Mouse (Mus musculus): Measurements from ENCODE around the gene Zbtb20. TPM values are rescaled to one million over a fixed set of nuclear protein-coding genes. Genes with fewer than 3 reads are reported as not detected.

The Zbtb20 gene
- total and polyA plus RNA-seq, 3 experiments = 1.8 to 18.1 (median 6.6) TPM

DNA sequence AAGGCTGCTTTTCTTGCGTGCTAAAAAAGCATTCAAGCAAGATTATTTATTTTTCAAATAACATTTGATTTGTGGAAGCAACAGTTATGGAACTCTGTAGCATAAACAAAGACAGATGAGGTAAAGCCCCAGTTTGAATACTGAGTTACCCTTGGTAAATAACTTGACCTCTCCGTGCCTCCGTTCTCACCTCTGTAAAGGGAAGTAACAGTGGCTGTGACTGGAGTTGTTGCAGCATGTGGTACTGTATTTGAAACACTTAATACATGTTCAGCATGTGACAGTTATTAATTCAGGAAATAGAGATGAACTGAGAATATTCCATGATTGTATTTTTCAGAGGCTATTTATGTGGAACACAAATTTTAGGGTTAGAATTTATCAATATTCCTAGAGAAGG lies 529.4 kb downstream of the Zbtb20 start:
- DNase-seq (ENCODE audit: low spot score) = no peak
- Histone ChIP-seq H3K36me3 (replicated peaks) (no peaks in the 10 kb centered on the region), H3K4me1 (ENCODE audit: insufficient read depth, low read depth, low read length) (no peaks in the 10 kb centered on the region), H3K9me3 (replicated peaks) (no peaks in the 10 kb centered on the region), H3K4me3 (ENCODE audit: low read depth, low read length) (no peak overlapping the region), H3K27me3 (ENCODE audit: insufficient read depth, low read length) (peaks cover 4% of the 10 kb centered on the region; the same call in 1 of the 2 replicates)
- TF ChIP-seq GATA1 (IDR thresholded peaks at IDR 0.05; ENCODE audit: borderline replicate concordance, low read length) (no peak), TAL1 (conservative IDR thresholded peaks at IDR 0.05; ENCODE audit: low read depth, low read length) (no peak), POLR2AphosphoS5 (IDR thresholded peaks at IDR 0.05; ENCODE audit: insufficient replicate concordance, low read depth, low read length) (no peak), GATA2 (IDR thresholded peaks at IDR 0.05; ENCODE audit: borderline replicate concordance, low read depth, low read length) (no peak), CTCF (IDR thresholded peaks at IDR 0.05; ENCODE audit: low read depth, low read length) (no peak)
- no peak for ATAC-seq (ENCODE audit: extremely low read depth, insufficient number of reproducible peaks, low FRiP score, poor library complexity, severe bottlenecking)

DNA sequence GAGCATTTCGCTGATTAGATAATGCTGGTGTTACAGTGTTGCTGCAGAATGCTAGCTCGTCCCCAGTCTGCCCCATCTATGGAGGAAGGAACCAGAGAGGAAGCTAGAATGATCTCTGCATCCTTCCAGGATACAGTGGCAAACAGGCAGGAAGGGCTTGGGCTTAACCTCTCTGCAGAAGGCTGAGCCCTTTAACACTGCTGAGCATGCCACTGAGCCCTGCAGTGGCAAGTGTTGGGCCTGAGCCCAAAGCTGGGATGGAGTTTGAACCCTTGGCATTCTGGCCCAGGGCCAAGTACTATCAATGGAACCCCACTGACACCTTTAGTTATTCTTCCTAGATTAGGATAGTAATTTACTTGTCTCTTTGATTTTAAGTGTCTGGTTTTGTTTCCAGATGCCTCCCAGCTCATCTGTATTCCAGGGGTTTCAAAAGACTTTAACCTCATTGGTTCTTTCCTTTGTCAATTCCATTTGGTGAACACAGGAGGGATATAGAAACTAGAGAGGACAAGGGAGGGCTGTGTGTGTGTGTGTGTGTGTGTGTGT lies 532.0 kb downstream of the Zbtb20 start:
- TF ChIP-seq POLR2AphosphoS5 (IDR thresholded peaks at IDR 0.05; ENCODE audit: insufficient replicate concordance, low read depth, low read length) = no peak
- no peak for TF ChIP-seq TAL1 (conservative IDR thresholded peaks at IDR 0.05; ENCODE audit: low read depth, low read length)
- no peak for TF ChIP-seq GATA2 (IDR thresholded peaks at IDR 0.05; ENCODE audit: borderline replicate concordance, low read depth, low read length)
- TF ChIP-seq CTCF (IDR thresholded peaks at IDR 0.05; ENCODE audit: low read depth, low read length) = no peak
- TF ChIP-seq GATA1 (IDR thresholded peaks at IDR 0.05; ENCODE audit: borderline replicate concordance, low read length) = no peak
- ATAC-seq (ENCODE audit: extremely low read depth, insufficient number of reproducible peaks, low FRiP score, poor library complexity, severe bottlenecking) = no peak
- Histone ChIP-seq H3K9me3 (replicated peaks) (no peaks in the 10 kb centered on the region), H3K4me1 (ENCODE audit: insufficient read depth, low read depth, low read length) (no peaks in the 10 kb centered on the region), H3K36me3 (replicated peaks) (no peaks in the 10 kb centered on the region), H3K4me3 (ENCODE audit: low read depth, low read length) (no peak overlapping the region), H3K27me3 (ENCODE audit: insufficient read depth, low read length) (peaks cover 4% of the 10 kb centered on the region; the same call in 1 of the 2 replicates)
- no peak for DNase-seq (ENCODE audit: low spot score)

DNA sequence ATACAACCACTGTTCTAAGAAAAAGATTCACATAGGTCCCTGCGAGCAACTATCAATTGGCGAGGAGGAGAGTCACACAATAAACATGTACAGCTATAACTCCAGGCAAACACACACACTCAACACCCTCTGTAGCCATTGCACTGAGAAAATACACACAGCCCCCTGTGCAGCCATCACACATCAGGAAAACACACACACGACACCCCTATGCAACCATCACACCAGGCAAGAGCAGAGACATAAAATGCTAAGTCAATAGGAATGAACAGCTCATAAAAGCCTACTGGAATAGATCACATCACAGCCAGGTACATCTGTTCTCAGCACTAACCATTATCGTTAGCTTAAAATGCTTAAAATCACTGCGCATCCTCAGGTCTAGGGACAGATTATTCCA lies 532.9 kb downstream of the Zbtb20 start:
- H3K36me3 ChIP-seq (replicated peaks) = no peaks in the 10 kb centered on the region
- DNase-seq (ENCODE audit: low spot score) (no peak), ATAC-seq (ENCODE audit: extremely low read depth, insufficient number of reproducible peaks, low FRiP score, poor library complexity, severe bottlenecking) (no peak)
- H3K9me3 ChIP-seq (replicated peaks) = no peaks in the 10 kb centered on the region
- no peaks in the 10 kb centered on the region for H3K4me1 ChIP-seq (ENCODE audit: insufficient read depth, low read depth, low read length)
- no peak overlapping the region for H3K4me3 ChIP-seq (ENCODE audit: low read depth, low read length)
- H3K27me3 ChIP-seq (ENCODE audit: insufficient read depth, low read length) = peaks cover 4% of the 10 kb centered on the region; the same call in 1 of the 2 replicates
- TF ChIP-seq POLR2AphosphoS5 (IDR thresholded peaks at IDR 0.05; ENCODE audit: insufficient replicate concordance, low read depth, low read length) = no peak
- no peak for TF ChIP-seq GATA2 (IDR thresholded peaks at IDR 0.05; ENCODE audit: borderline replicate concordance, low read depth, low read length)
- TF ChIP-seq TAL1 (conservative IDR thresholded peaks at IDR 0.05; ENCODE audit: low read depth, low read length) = no peak
- TF ChIP-seq CTCF (IDR thresholded peaks at IDR 0.05; ENCODE audit: low read depth, low read length) = no peak
- no peak for TF ChIP-seq GATA1 (IDR thresholded peaks at IDR 0.05; ENCODE audit: borderline replicate concordance, low read length)

DNA sequence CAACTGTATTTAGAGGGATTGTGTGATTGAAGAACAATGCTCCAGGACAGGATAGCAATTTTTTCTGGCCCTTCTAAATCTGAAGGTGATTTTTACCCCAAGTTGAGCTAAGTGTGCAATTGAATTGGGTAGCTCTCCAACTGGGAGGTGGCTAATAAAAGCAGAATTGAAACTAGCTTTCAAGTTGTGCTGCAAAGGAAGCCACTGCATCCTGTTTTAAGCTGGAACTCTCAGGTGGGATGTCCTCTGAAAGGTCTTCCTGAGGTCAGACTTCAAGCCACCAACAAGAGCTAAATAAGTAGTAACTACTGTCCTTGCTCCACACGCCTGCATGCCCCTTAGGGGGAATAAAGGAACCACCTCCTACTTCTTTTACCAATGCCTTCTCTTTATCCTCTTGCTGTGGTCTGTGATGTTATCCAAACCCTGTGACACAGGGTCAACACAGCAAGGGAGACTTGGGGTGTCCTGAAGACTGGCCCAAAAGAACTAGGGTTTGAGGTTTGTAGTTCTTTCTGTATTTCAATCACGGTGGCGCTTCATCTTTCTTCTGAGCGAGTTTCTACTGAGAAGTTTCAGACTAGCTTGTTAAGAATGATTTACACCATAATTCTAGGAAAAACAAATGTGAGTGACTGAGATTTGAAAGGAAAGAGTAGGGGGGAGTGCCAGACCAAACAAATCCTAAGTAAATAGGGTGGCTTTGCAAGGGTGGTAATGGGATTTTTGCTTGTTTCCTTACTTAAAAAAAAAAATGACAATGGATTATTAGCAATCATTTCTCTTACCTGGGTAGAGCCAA lies 533.6 kb downstream of the Zbtb20 start:
- no peak for DNase-seq (ENCODE audit: low spot score)
- no peak for TF ChIP-seq TAL1 (conservative IDR thresholded peaks at IDR 0.05; ENCODE audit: low read depth, low read length)
- TF ChIP-seq GATA1 (IDR thresholded peaks at IDR 0.05; ENCODE audit: borderline replicate concordance, low read length) = no peak
- TF ChIP-seq GATA2 (IDR thresholded peaks at IDR 0.05; ENCODE audit: borderline replicate concordance, low read depth, low read length) = no peak
- TF ChIP-seq POLR2AphosphoS5 (IDR thresholded peaks at IDR 0.05; ENCODE audit: insufficient replicate concordance, low read depth, low read length) = no peak
- TF ChIP-seq CTCF (IDR thresholded peaks at IDR 0.05; ENCODE audit: low read depth, low read length) = no peak
- no peaks in the 10 kb centered on the region for H3K36me3 ChIP-seq (replicated peaks)
- H3K4me3 ChIP-seq (ENCODE audit: low read depth, low read length) = no peak overlapping the region
- no peaks in the 10 kb centered on the region for H3K9me3 ChIP-seq (replicated peaks)
- H3K4me1 ChIP-seq (ENCODE audit: insufficient read depth, low read depth, low read length) = no peaks in the 10 kb centered on the region
- ATAC-seq (ENCODE audit: extremely low read depth, insufficient number of reproducible peaks, low FRiP score, poor library complexity, severe bottlenecking) = no peak
- no peaks in the 10 kb centered on the region for H3K27me3 ChIP-seq (ENCODE audit: insufficient read depth, low read length)

DNA sequence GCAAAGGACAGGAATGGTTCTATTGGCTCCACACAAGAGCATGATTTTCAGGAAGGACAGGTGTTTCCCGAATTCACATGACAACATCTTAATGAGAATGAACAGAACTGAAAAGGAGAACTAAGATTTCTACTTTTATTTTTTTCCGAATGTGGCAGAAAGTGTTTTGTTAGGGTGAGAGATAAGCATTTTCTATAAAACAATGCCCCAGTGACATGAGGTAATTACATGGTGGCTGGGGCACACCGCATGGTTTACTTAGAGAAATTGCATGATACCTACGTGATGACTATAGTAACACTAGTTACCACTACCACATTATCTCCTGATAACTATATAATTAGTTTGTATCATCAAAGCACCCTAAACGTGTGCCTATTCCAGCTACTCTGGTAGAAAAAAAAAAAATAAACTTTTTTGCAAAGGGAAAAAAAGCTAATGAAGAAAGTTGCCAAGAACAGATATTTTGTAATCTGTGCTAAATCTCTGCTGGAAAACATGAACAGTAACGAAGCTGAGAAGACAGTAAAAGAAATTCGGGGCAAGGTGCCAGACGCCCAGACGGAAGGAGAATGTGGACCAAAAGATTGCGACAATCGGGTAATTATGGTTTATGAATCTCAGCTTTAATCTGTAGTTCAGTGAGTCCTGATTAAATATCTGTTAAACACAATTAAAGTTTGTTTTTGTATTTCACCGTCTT lies 534.4 kb downstream of the Zbtb20 start:
- TF ChIP-seq CTCF (IDR thresholded peaks at IDR 0.05; ENCODE audit: low read depth, low read length) = no peak
- no peak for TF ChIP-seq GATA2 (IDR thresholded peaks at IDR 0.05; ENCODE audit: borderline replicate concordance, low read depth, low read length)
- TF ChIP-seq GATA1 (IDR thresholded peaks at IDR 0.05; ENCODE audit: borderline replicate concordance, low read length) = no peak
- no peak for TF ChIP-seq TAL1 (conservative IDR thresholded peaks at IDR 0.05; ENCODE audit: low read depth, low read length)
- TF ChIP-seq POLR2AphosphoS5 (IDR thresholded peaks at IDR 0.05; ENCODE audit: insufficient replicate concordance, low read depth, low read length) = no peak
- DNase-seq (ENCODE audit: low spot score) = no peak
- no peaks in the 10 kb centered on the region for H3K27me3 ChIP-seq (ENCODE audit: insufficient read depth, low read length)
- no peaks in the 10 kb centered on the region for H3K36me3 ChIP-seq (replicated peaks)
- no peaks in the 10 kb centered on the region for H3K9me3 ChIP-seq (replicated peaks)
- no peak for ATAC-seq (ENCODE audit: extremely low read depth, insufficient number of reproducible peaks, low FRiP score, poor library complexity, severe bottlenecking)
- no peak overlapping the region for H3K4me3 ChIP-seq (ENCODE audit: low read depth, low read length)
- no peaks in the 10 kb centered on the region for H3K4me1 ChIP-seq (ENCODE audit: insufficient read depth, low read depth, low read length)

DNA sequence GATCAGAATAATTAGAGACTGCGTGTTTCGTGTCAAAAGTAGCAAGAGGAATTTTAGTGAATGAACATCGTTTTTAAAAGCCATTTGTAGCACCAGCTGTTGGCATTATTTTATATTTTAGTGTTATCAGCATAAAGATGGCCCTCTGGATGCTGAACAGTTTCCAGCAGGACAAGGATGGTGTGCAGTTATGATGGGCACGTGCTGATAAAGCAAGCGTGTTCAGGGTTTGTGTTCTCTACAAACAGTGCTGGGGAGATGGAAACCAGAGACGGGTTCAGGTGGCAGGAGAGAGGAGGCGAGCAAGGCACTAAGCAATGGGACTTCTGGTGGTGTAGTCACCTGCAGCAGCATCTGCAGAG lies 534.9 kb downstream of the Zbtb20 start:
- Histone ChIP-seq H3K36me3 (replicated peaks) (no peaks in the 10 kb centered on the region), H3K27me3 (ENCODE audit: insufficient read depth, low read length) (no peaks in the 10 kb centered on the region), H3K9me3 (replicated peaks) (no peaks in the 10 kb centered on the region), H3K4me3 (ENCODE audit: low read depth, low read length) (no peak overlapping the region), H3K4me1 (ENCODE audit: insufficient read depth, low read depth, low read length) (no peaks in the 10 kb centered on the region)
- DNase-seq (ENCODE audit: low spot score) (no peak), ATAC-seq (ENCODE audit: extremely low read depth, insufficient number of reproducible peaks, low FRiP score, poor library complexity, severe bottlenecking) (no peak)
- TF ChIP-seq TAL1 (conservative IDR thresholded peaks at IDR 0.05; ENCODE audit: low read depth, low read length) (no peak), CTCF (IDR thresholded peaks at IDR 0.05; ENCODE audit: low read depth, low read length) (no peak), GATA2 (IDR thresholded peaks at IDR 0.05; ENCODE audit: borderline replicate concordance, low read depth, low read length) (no peak), GATA1 (IDR thresholded peaks at IDR 0.05; ENCODE audit: borderline replicate concordance, low read length) (no peak), POLR2AphosphoS5 (IDR thresholded peaks at IDR 0.05; ENCODE audit: insufficient replicate concordance, low read depth, low read length) (no peak)

All from G1E (cell line).